Mouse (Mus musculus) myocyte (in vitro differentiated cells): ENCODE results near the gene Osbpl3.

ENCODE experiments used
- MYOD1 ChIP-seq, 3 experiments: IDR thresholded peaks; one replicate each; pipeline ENCODE4 v1.6.1; 2011; ENCODE audit warnings: control low read depth in 2 of 3, low read depth in 2 of 3, mild to moderate bottlenecking in 2 of 3, moderate library complexity in 1 of 3; ENCODE audit not compliant: insufficient read length in 2 of 3, control insufficient read depth in 1 of 3
- POLR2A ChIP-seq: IDR thresholded peaks from one replicate; pipeline ENCODE4 v1.6.1; 2011; ENCODE audit warnings: low read depth, mild to moderate bottlenecking, control low read depth, moderate library complexity; ENCODE audit not compliant: insufficient read length
- POLR2AphosphoS2 ChIP-seq: IDR thresholded peaks from one replicate; pipeline ENCODE4 v1.6.1; 2011; ENCODE audit warnings: low read depth, control low read depth; ENCODE audit not compliant: insufficient read length
- USF1 ChIP-seq: IDR thresholded peaks from one replicate; pipeline ENCODE4 v1.6.1; 2011; ENCODE audit warnings: low read depth, mild to moderate bottlenecking, control low read depth, moderate library complexity

- no peak for TF ChIP-seq POLR2A
- TF ChIP-seq MYOD1 (IDR thresholded peaks at IDR 0.05; ENCODE audit: control insufficient read depth in 1 of 3, insufficient read length in 2 of 3, low read depth in 2 of 3) = no peak
- TF ChIP-seq USF1 = no peak
- no peak for TF ChIP-seq POLR2AphosphoS2
Measured at GRCm38 (mm10) chr6:50400234-50400633, 55.8 kb downstream of the Osbpl3 start.
